Mouse (Mus musculus): Measurements from ENCODE around the gene Mettl7a1.

DNA sequence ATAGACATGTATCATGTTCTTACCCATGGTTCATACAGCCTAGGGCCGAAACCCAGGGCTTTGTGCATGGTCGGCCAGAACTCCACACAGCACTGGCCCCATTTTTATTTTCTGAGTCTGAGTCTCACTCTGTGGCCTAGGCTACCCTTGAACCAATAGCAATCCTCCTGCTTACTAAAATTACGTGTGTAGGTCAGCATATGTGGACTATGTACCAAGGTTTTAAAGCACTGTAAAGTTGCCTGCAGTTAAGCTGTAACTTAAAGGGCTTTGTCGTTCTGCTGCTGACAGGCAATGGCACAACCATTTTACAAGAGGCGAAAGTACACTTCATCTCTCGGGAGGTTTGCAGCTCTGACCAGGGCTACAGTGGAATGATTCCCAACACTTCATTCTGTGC lies 15.0 kb upstream of the Mettl7a1 start:
- TF ChIP-seq ZC3H11A (IDR thresholded peaks at IDR 0.05; ENCODE audit: borderline replicate concordance, low read depth, low read length): no peak
- no peak for TF ChIP-seq ZNF384 (IDR thresholded peaks at IDR 0.05; ENCODE audit: low read depth, low read length)
- TF ChIP-seq CHD2 (IDR thresholded peaks at IDR 0.05; ENCODE audit: low read depth, low read length): no peak
- TF ChIP-seq MAFK (IDR thresholded peaks at IDR 0.05; ENCODE audit: insufficient read depth, low read depth, low read length): no peak
